Mouse (Mus musculus) liver, postnatal 0 days (tissue): ENCODE results near the gene Dynlt1b. TPM values are rescaled to one million over a fixed set of nuclear protein-coding genes. Genes with fewer than 3 reads are reported as not detected.
A peak's percentile ranks its signal among the peaks of the same experiment; 100 is the strongest.
"Not testable (repeated sequence)": the region's sequence is repeated elsewhere in the genome, so short reads cannot be mapped to it uniquely, and the experiment has no call there.

ENCODE experiments used
- ATAC-seq: fragments of 200-750 bp; cut with Nextera tagmentation; 2 replicates; pipeline ENCODE4 v1.8.0; 2017; ENCODE audit warnings: mild to moderate bottlenecking, moderate library complexity
- DNase-seq: peaks from one replicate; pipeline ENCODE4 v3.0.0-alpha.2; 2016
- H3K27ac ChIP-seq: fragments of 300-500 bp; sonication (generic); 2 replicates; pipeline ENCODE4 v1.5.1; 2014; ENCODE audit warnings: antibody characterized with exemption, moderate library complexity, mild to moderate bottlenecking, low read depth
- H3K27me3 ChIP-seq: fragments of 300-500 bp; sonication (generic); 2 replicates; pipeline ENCODE4 v1.6.1; 2014; ENCODE audit warnings: low read length, control low read depth, mixed read lengths; ENCODE audit not compliant: insufficient read depth
- H3K36me3 ChIP-seq: fragments of 300-500 bp; sonication (generic); replicated peaks from 2 replicates; pipeline ENCODE4 v1.6.1; 2014; ENCODE audit warnings: mild to moderate bottlenecking, control low read depth, low read length, moderate library complexity, mixed read lengths; ENCODE audit not compliant: insufficient read depth
- H3K4me1 ChIP-seq: fragments of 300-500 bp; sonication (generic); 2 replicates; pipeline ENCODE4 v1.6.1; 2014; ENCODE audit warnings: antibody characterized with exemption, mild to moderate bottlenecking, control low read depth; ENCODE audit not compliant: insufficient read depth
- H3K4me2 ChIP-seq: fragments of 300-500 bp; sonication (generic); 2 replicates; pipeline ENCODE4 v1.6.1; 2014; ENCODE audit warnings: low read depth, mild to moderate bottlenecking, low read length, moderate library complexity, mixed read lengths
- H3K4me3 ChIP-seq: fragments of 300-500 bp; sonication (generic); 2 replicates; pipeline ENCODE4 v1.5.1; 2014; ENCODE audit warnings: low read depth, low read length
- H3K9ac ChIP-seq: fragments of 300-500 bp; sonication (generic); replicated peaks from 2 replicates; pipeline ENCODE4 v1.6.1; 2014; ENCODE audit warnings: mild to moderate bottlenecking, moderate library complexity
- H3K9me3 ChIP-seq: fragments of 300-500 bp; sonication (generic); 2 replicates; pipeline ENCODE4 v1.6.1; 2016; ENCODE audit warnings: mild to moderate bottlenecking, control low read depth, low read length, mixed read lengths
- WGBS: fragments of 180-500 bp; shearing (Covaris S2); extraction: QIAGEN DNeasy Blood & Tissue Kit; methylation state at CpG from one replicate; pipeline ENCODE4 v1.1.7; 2014; ENCODE audit not compliant: insufficient replicate concordance; 5-methylcytosine and 5-hydroxymethylcytosine counted together
- polyA plus RNA-seq: library from polyadenylated mRNA; unstranded; fragments of >200 nt; fragmentation: Nextera tagmentation; extraction: Ambion mirVana; gene quantifications from 2 replicates; pipeline ENCODE4 v1.2.1, GENCODE M21; 2015

The Dynlt1b gene
- polyA plus RNA-seq, 1 experiment from 2014 or later: 164 TPM

GRCm38 (mm10) chr17:6398079-6398478, 31.8 kb upstream of the Dynlt1b start:
- not testable (repeated sequence) for H3K4me3 ChIP-seq, H3K9me3 ChIP-seq, H3K4me1 ChIP-seq, H3K4me2 ChIP-seq, H3K27ac ChIP-seq, H3K9ac ChIP-seq, ATAC-seq, H3K36me3 ChIP-seq, DNase-seq, H3K27me3 ChIP-seq
- WGBS: 83% methylated on average over 1 of the region's 3 CpGs

GRCm38 (mm10) chr17:6398816-6399215, 31.1 kb upstream of the Dynlt1b start:
- not testable (repeated sequence) for H3K9me3 ChIP-seq, H3K4me1 ChIP-seq, H3K9ac ChIP-seq, H3K27me3 ChIP-seq, ATAC-seq, H3K36me3 ChIP-seq, H3K4me3 ChIP-seq, H3K27ac ChIP-seq, H3K4me2 ChIP-seq
- DNase-seq: peak; percentile 4
- 47% methylated on average over 7 of the region's 7 CpGs for WGBS

- peak; percentile 41 for ATAC-seq
- H3K27ac ChIP-seq, H3K4me1 ChIP-seq, H3K4me2 ChIP-seq, H3K27me3 ChIP-seq, H3K9ac ChIP-seq, H3K36me3 ChIP-seq, H3K9me3 ChIP-seq, H3K4me3 ChIP-seq: not testable (repeated sequence)
- WGBS: 53% methylated on average over 6 of the region's 13 CpGs
- peak; percentile 12 for DNase-seq
Measured at GRCm38 (mm10) chr17:6399281-6400096, 30.4 kb upstream of the Dynlt1b start.

- not testable (repeated sequence) for H3K4me1 ChIP-seq, H3K27me3 ChIP-seq, H3K36me3 ChIP-seq, H3K9me3 ChIP-seq, H3K4me3 ChIP-seq, DNase-seq, H3K4me2 ChIP-seq, H3K9ac ChIP-seq, ATAC-seq, H3K27ac ChIP-seq
- WGBS: 74% methylated on average over 4 of the region's 4 CpGs
Measured at GRCm38 (mm10) chr17:6400097-6400489, 29.8 kb upstream of the Dynlt1b start.

- H3K4me3 ChIP-seq, H3K27ac ChIP-seq, H3K4me1 ChIP-seq, ATAC-seq, DNase-seq, H3K9me3 ChIP-seq, H3K9ac ChIP-seq, H3K4me2 ChIP-seq, H3K36me3 ChIP-seq, H3K27me3 ChIP-seq: not testable (repeated sequence)
- 51% methylated on average over 1 of the region's 1 CpGs for WGBS
Measured at GRCm38 (mm10) chr17:6404493-6404892, 25.4 kb upstream of the Dynlt1b start.

- H3K4me2 ChIP-seq, H3K9ac ChIP-seq, H3K36me3 ChIP-seq, H3K4me3 ChIP-seq, H3K27me3 ChIP-seq, H3K4me1 ChIP-seq, H3K9me3 ChIP-seq, H3K27ac ChIP-seq, DNase-seq: not testable (repeated sequence)
- ATAC-seq: peak; percentile 92
- WGBS: 50% methylated on average over 1 of the region's 2 CpGs
Measured at GRCm38 (mm10) chr17:6406972-6407371, 22.9 kb upstream of the Dynlt1b start.

GRCm38 (mm10) chr17:6410713-6411213, 19.1 kb upstream of the Dynlt1b start:
- WGBS: 42% methylated on average over 6 of the region's 6 CpGs
- not testable (repeated sequence) for H3K27ac ChIP-seq, H3K9me3 ChIP-seq, H3K4me1 ChIP-seq, H3K36me3 ChIP-seq, H3K4me2 ChIP-seq, DNase-seq, H3K27me3 ChIP-seq, H3K4me3 ChIP-seq, H3K9ac ChIP-seq, ATAC-seq
